Mouse (Mus musculus) thymus, postnatal 36 days (tissue): Measurements from ENCODE around the gene Cdc20b.

Source experiments
- DNase-seq, 2 experiments: peaks; one replicate each; pipeline ENCODE4 v3.0.0; 2022; ENCODE audit warnings: mixed read lengths in 2 of 2

Gene Cdc20b

GRCm38 (mm10) chr13:113031792-113032571 lies 2.9 kb upstream of the Cdc20b start:
- DNase-seq = peak; percentile 34 to 64

GRCm38 (mm10) chr13:113032831-113033230 lies 2.1 kb upstream of the Cdc20b start:
- no peak for DNase-seq

- no peak for DNase-seq
Measured at GRCm38 (mm10) chr13:113034271-113034886, 532 bp upstream of the Cdc20b start.

GRCm38 (mm10) chr13:113035852-113036251 lies 941 bp downstream of the Cdc20b start:
- DNase-seq = peak; percentile 53 to 61

- DNase-seq = no peak
Measured at GRCm38 (mm10) chr13:113044876-113045275, 10.0 kb downstream of the Cdc20b start.

- no peak for DNase-seq
Measured at GRCm38 (mm10) chr13:113045458-113046110, 10.7 kb downstream of the Cdc20b start.

GRCm38 (mm10) chr13:113046211-113046883 lies 11.4 kb downstream of the Cdc20b start, which contains the start of gene Gpx8:
TSS of gene Gpx8 (minus strand) at chr13:113046410.
- DNase-seq = peak in 1 of 2 experiments; percentile 19

GRCm38 (mm10) chr13:113047018-113047417 lies 12.1 kb downstream of the Cdc20b start:
- no peak for DNase-seq

- DNase-seq = peak in 1 of 2 experiments; percentile 16
Measured at GRCm38 (mm10) chr13:113047647-113048046, 12.7 kb downstream of the Cdc20b start.

GRCm38 (mm10) chr13:113054230-113054629 lies 19.3 kb downstream of the Cdc20b start:
- peak in 1 of 2 experiments; percentile 37 for DNase-seq

- peak in 1 of 2 experiments; percentile 37 for DNase-seq
Measured at GRCm38 (mm10) chr13:113055826-113056225, 20.9 kb downstream of the Cdc20b start.

GRCm38 (mm10) chr13:113061746-113062145 lies 26.8 kb downstream of the Cdc20b start:
- DNase-seq = no peak

- no peak for DNase-seq
Measured at GRCm38 (mm10) chr13:113064542-113064941, 29.6 kb downstream of the Cdc20b start.

- DNase-seq = no peak
Measured at GRCm38 (mm10) chr13:113079021-113079420, 44.1 kb downstream of the Cdc20b start.

- DNase-seq = no peak
Measured at GRCm38 (mm10) chr13:113082101-113082500, 47.2 kb downstream of the Cdc20b start.

GRCm38 (mm10) chr13:113084732-113085131 lies 49.8 kb downstream of the Cdc20b start:
- DNase-seq = no peak

GRCm38 (mm10) chr13:113087226-113088017 lies 52.5 kb downstream of the Cdc20b start:
- DNase-seq = no peak

- no peak for DNase-seq
Measured at GRCm38 (mm10) chr13:113090489-113090888, 55.6 kb downstream of the Cdc20b start.

- DNase-seq = no peak
Measured at GRCm38 (mm10) chr13:113094618-113095017, 59.7 kb downstream of the Cdc20b start.

- DNase-seq = no peak
Measured at GRCm38 (mm10) chr13:113097011-113097410, 62.1 kb downstream of the Cdc20b start.

- no peak for DNase-seq
Measured at GRCm38 (mm10) chr13:113098406-113098805, 63.5 kb downstream of the Cdc20b start.

GRCm38 (mm10) chr13:113100879-113101278 lies 66.0 kb downstream of the Cdc20b start, which contains the start of gene Gzma:
TSS of gene Gzma (minus strand) at chr13:113100981.
- DNase-seq = peak in 1 of 2 experiments; percentile 40
